Mouse (Mus musculus): ENCODE data around the gene Zcchc24.

DNA sequence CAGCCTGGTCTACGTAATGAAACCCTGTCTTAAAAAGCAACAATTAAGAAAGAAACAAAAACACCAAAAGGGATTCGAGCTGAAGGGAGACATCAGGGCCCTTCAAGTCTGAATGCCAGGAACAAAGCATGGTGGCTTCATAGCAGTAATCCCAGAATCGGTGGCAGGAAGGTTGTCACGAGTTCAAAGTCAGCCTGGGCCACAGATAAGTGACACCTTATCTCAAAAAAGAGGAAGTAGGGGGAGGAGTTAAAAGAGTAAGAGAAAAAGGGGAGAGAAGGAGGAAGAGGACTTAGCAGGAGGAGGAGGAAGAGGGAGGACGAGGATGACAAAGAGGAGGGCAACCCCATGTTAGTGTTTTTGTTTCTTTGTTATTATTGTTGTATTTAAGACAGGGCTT is 19.4 kb upstream of the Zcchc24 start:
- TF ChIP-seq CTCF (IDR thresholded peaks at IDR 0.05; ENCODE audit: borderline replicate concordance, insufficient read depth, low read length): no peak
- no peak for TF ChIP-seq POLR2A (IDR thresholded peaks at IDR 0.05; ENCODE audit: low read depth, low read length)
